In the genomic region with DNA sequence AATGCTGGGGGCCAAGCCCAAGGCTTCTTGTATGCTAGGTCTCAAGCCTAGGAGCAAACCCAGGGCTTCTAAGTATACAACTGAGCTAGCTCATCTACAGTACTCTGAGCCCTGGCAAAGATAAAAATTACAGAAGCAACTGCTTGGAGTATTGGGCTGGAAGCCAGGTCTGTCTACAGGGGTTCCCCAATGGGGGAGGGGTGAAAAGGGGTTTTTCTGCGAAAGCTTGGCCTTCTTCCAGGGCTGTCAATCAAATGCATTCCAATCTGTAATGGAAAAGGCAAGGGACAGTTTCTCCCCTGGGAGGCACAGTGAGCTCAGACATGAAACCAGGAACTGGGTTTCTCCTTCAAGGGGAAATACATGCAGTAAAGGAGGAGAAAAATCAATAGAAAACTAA, we compare ENCODE assay signal across 11 mouse cellular contexts.
DNase-seq lines count a peak whose midpoint lies in the region; ATAC-seq and TF ChIP-seq lines count a peak whose summit lies in the region.
"Had no signal": no experiment of that assay in that cellular context is flagged by ENCODE, and none has a peak within 500 bp of the region (broad histone marks: within the 10 kb centered on the region; RNA-seq: fewer than 3 reads in every experiment).

No protein-coding gene starts in this region.

- no peaks in the 10 kb centered on the region for H3K36me3 ChIP-seq in kidney, adult 2 months (ENCODE audit: control insufficient read depth, insufficient read depth, low read length)
- peaks cover 7% of the 10 kb centered on the region; the same call in 1 of the 2 replicates for H3K36me3 ChIP-seq in hindbrain, embryonic 13.5 days

- peaks cover 8% of the 10 kb centered on the region; the same call in 1 of the 2 replicates for H3K4me1 ChIP-seq in kidney, adult 2 months (ENCODE audit: control insufficient read depth, insufficient read depth, low read length)
- H3K4me1 ChIP-seq in hindbrain, embryonic 13.5 days (replicated peaks), result peaks cover 25% of the 10 kb centered on the region

- no peak for TF ChIP-seq CTCF in kidney, adult 2 months (conservative IDR thresholded peaks at IDR 0.05; ENCODE audit: insufficient read depth, insufficient read length, low read depth, low read length)

- 11% methylated on average over 1 of the region's 1 CpGs for WGBS in kidney, adult 2 months
- WGBS in hindbrain, embryonic 13.5 days, result 11% methylated on average over 1 of the region's 1 CpGs

- H3K27me3 ChIP-seq in kidney, adult 2 months (replicated peaks; ENCODE audit: control insufficient read depth, insufficient read depth, low read length), result no peaks in the 10 kb centered on the region
- H3K27me3 ChIP-seq in hindbrain, embryonic 13.5 days, result no peaks in the 10 kb centered on the region

- no peak overlapping the region for H3K4me2 ChIP-seq in hindbrain, embryonic 13.5 days

- peak; percentile 55; the same call in 1 of the 2 replicates for ATAC-seq in hindbrain, embryonic 13.5 days (ENCODE audit: low FRiP score)
- ATAC-seq: intestine, embryonic 16.5 days had no signal

- no peak overlapping the region for H3K4me3 ChIP-seq in kidney, adult 2 months (ENCODE audit: insufficient read depth, low read depth, low read length)
- H3K4me3 ChIP-seq in hindbrain, embryonic 13.5 days, result no peak overlapping the region

- no peak overlapping the region for H3K9ac ChIP-seq in hindbrain, embryonic 13.5 days
- H3K9ac ChIP-seq: liver, embryonic 14.5 days had no signal

- DNase-seq in adrenal gland, postnatal 14 days, result peak; percentile 49
- no peak for DNase-seq in adrenal gland, postnatal 25 days
- DNase-seq in kidney, postnatal 25 days, result peak; percentile 44 to 47
- DNase-seq in kidney, adult 2 months, result no peak
- peak; percentile 67 for DNase-seq in NIH3T3 (ENCODE audit: low read depth)
- no peak for DNase-seq in urinary bladder, adult 2 months (ENCODE audit: low spot score)
- no peak for DNase-seq in right cerebral cortex, adult 18-20 months
- DNase-seq: B cell, adult 2 months had no signal

- H3K9me3 ChIP-seq in hindbrain, embryonic 13.5 days, result no peaks in the 10 kb centered on the region

- no peak for TF ChIP-seq POLR2A in kidney, adult 2 months (IDR thresholded peaks at IDR 0.05; ENCODE audit: low read depth, low read length)

- no peak overlapping the region for H3K27ac ChIP-seq in kidney, adult 2 months (ENCODE audit: insufficient read depth, low read depth, low read length)
- H3K27ac ChIP-seq in hindbrain, embryonic 13.5 days, result peak overlapping the region; percentile 66
- H3K27ac ChIP-seq: liver, embryonic 14.5 days had no signal

Comparison
In these comparisons a context has a peak if more than half of its experiments do, and no peak if none do; other contexts are left out.
1. DNase-seq: peak in adrenal gland, postnatal 14 days (single experiment), kidney, postnatal 25 days (2 of 2) and NIH3T3 (single experiment); none in adrenal gland, postnatal 25 days (single experiment), kidney, adult 2 months (single experiment), urinary bladder, adult 2 months (single experiment) and right cerebral cortex, adult 18-20 months (single experiment).